Mouse (Mus musculus) liver, postnatal 0 days (tissue): ENCODE measurements at regions not wholly inside any gene's neighbourhood (a gene's known extent, or its start where the extent isn't known, plus 50 kb on each side); places are given as distances from the start of the nearest gene placed in this dataset.

Experiments
- ATAC-seq: fragments of 200-750 bp; cut with Nextera tagmentation; 2 replicates; pipeline ENCODE4 v1.8.0; 2017; ENCODE audit warnings: mild to moderate bottlenecking, moderate library complexity
- DNase-seq: peaks from one replicate; pipeline ENCODE4 v3.0.0-alpha.2; 2016
- H3K27ac ChIP-seq: fragments of 300-500 bp; sonication (generic); 2 replicates; pipeline ENCODE4 v1.5.1; 2014; ENCODE audit warnings: antibody characterized with exemption, moderate library complexity, mild to moderate bottlenecking, low read depth
- H3K27me3 ChIP-seq: fragments of 300-500 bp; sonication (generic); 2 replicates; pipeline ENCODE4 v1.6.1; 2014; ENCODE audit warnings: low read length, control low read depth, mixed read lengths; ENCODE audit not compliant: insufficient read depth
- H3K36me3 ChIP-seq: fragments of 300-500 bp; sonication (generic); replicated peaks from 2 replicates; pipeline ENCODE4 v1.6.1; 2014; ENCODE audit warnings: mild to moderate bottlenecking, control low read depth, low read length, moderate library complexity, mixed read lengths; ENCODE audit not compliant: insufficient read depth
- H3K4me1 ChIP-seq: fragments of 300-500 bp; sonication (generic); 2 replicates; pipeline ENCODE4 v1.6.1; 2014; ENCODE audit warnings: antibody characterized with exemption, mild to moderate bottlenecking, control low read depth; ENCODE audit not compliant: insufficient read depth
- H3K4me2 ChIP-seq: fragments of 300-500 bp; sonication (generic); 2 replicates; pipeline ENCODE4 v1.6.1; 2014; ENCODE audit warnings: low read depth, mild to moderate bottlenecking, low read length, moderate library complexity, mixed read lengths
- H3K4me3 ChIP-seq: fragments of 300-500 bp; sonication (generic); 2 replicates; pipeline ENCODE4 v1.5.1; 2014; ENCODE audit warnings: low read depth, low read length
- H3K9ac ChIP-seq: fragments of 300-500 bp; sonication (generic); replicated peaks from 2 replicates; pipeline ENCODE4 v1.6.1; 2014; ENCODE audit warnings: mild to moderate bottlenecking, moderate library complexity
- H3K9me3 ChIP-seq: fragments of 300-500 bp; sonication (generic); 2 replicates; pipeline ENCODE4 v1.6.1; 2016; ENCODE audit warnings: mild to moderate bottlenecking, control low read depth, low read length, mixed read lengths
- CTCF ChIP-seq: sonication (generic); IDR thresholded peaks from 2 replicates; pipeline ENCODE4 v1.5.1; 2016; ENCODE audit warnings: antibody characterized with exemption, low read depth
- EP300 ChIP-seq: IDR thresholded peaks from 2 replicates; pipeline ENCODE4 v1.6.1; 2016; ENCODE audit warnings: antibody characterized with exemption, low read depth, mild to moderate bottlenecking
- WGBS: fragments of 180-500 bp; shearing (Covaris S2); extraction: QIAGEN DNeasy Blood & Tissue Kit; methylation state at CpG from one replicate; pipeline ENCODE4 v1.1.7; 2014; ENCODE audit not compliant: insufficient replicate concordance; 5-methylcytosine and 5-hydroxymethylcytosine counted together

DNA sequence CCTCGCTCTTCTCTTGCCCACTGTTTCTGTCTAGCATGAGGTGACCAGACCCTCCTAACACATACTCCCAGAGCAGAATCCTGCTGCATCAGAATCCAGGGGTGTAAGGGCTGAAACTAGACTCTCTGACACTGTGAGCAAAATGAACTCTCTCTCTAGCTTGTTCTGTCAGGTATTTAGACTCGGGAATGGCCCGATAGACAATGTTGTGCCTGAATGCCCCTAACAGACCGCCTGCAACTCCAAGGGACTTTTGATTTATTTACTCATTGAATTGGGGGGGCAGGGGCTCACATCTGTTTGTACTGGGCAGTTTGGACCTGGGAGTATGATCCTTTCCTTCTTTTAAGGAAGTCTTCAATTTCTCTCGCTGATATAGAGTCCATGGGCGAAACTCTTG, 469.3 kb upstream of the Trpc7 start:
- no peak overlapping the region for H3K9ac ChIP-seq
- H3K4me2 ChIP-seq, result no peak overlapping the region
- no peak for DNase-seq
- H3K4me3 ChIP-seq, result no peak overlapping the region
- 78% methylated on average over 6 of the region's 6 CpGs for WGBS
- TF ChIP-seq EP300, result no peak
- TF ChIP-seq CTCF, result no peak
- no peaks in the 10 kb centered on the region for H3K4me1 ChIP-seq
- H3K27ac ChIP-seq, result no peak overlapping the region
- H3K9me3 ChIP-seq, result no peaks in the 10 kb centered on the region
- no peaks in the 10 kb centered on the region for H3K36me3 ChIP-seq
- no peaks in the 10 kb centered on the region for H3K27me3 ChIP-seq
- ATAC-seq, result no peak

DNA sequence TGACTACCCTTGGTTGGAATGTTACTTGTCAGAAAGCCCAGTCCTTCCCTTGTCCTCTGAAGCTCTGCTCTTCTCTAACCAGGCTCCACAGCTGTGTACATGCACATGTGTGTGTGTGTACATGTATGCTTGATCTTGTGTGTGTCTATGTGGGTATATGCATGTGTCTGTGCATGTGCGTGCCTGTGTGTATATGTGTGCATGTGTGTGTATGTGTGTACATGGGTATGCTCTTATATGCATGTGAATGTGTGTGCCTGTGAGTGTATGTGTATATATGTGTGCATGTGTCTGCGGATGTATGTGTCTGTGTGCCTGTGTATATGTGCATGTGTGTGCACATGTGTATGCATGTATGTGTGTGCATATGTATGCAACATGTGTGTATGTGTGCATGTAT, 468.6 kb upstream of the Trpc7 start:
- no peaks in the 10 kb centered on the region for H3K4me1 ChIP-seq
- WGBS, result 88% methylated on average over 2 of the region's 2 CpGs
- no peak overlapping the region for H3K9ac ChIP-seq
- no peak overlapping the region for H3K4me3 ChIP-seq
- ATAC-seq (no peak), DNase-seq (no peak)
- no peak overlapping the region for H3K27ac ChIP-seq
- H3K9me3 ChIP-seq, result no peaks in the 10 kb centered on the region
- TF ChIP-seq EP300, result no peak
- TF ChIP-seq CTCF, result no peak
- no peaks in the 10 kb centered on the region for H3K36me3 ChIP-seq
- H3K27me3 ChIP-seq, result no peaks in the 10 kb centered on the region
- H3K4me2 ChIP-seq, result no peak overlapping the region

DNA sequence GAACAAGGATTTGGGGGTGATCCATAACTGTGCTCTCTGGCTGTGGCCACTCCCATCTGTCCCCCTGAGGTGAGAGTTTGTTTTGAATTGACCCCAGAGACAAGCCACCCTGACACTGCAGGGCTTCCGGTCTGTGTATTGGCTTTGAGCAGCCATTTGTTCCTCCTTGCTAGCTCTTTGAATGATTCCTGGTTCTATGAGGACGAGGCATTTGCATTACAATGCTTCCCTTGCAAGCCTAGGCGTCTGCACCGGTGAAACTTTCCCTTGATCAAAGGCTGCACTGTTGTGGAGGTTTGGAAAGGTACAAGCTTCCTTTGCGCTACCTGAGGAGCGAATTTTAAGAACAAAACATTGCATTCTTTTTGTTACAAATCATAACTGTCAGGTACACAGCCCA, 466.8 kb upstream of the Trpc7 start:
- Histone ChIP-seq H3K27ac (no peak overlapping the region), H3K4me2 (no peak overlapping the region), H3K9ac (no peak overlapping the region), H3K27me3 (no peaks in the 10 kb centered on the region), H3K9me3 (no peaks in the 10 kb centered on the region), H3K36me3 (no peaks in the 10 kb centered on the region), H3K4me1 (no peaks in the 10 kb centered on the region), H3K4me3 (no peak overlapping the region)
- DNase-seq (no peak), ATAC-seq (no peak)
- TF ChIP-seq EP300 (no peak), CTCF (no peak)
- 22% methylated on average over 6 of the region's 6 CpGs for WGBS

DNA sequence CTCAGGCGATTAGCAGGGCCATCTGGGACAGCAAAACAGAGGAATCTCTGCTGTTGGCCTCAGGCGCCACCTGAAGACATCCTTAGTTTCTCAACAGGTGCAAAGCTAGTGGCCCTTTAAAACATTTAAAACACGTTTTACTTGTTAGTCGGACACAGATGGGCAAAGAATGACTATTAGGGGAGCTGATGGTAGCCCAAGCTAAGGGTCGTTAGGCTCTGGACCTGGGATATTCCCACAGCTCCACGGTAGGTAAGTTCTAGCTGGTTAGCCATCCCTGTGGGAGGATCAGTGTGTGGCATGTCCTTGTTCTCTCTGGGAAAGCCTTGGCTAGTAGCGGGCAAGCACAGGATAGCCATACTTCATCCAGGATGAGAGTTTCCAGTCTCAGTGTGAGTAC, 465.5 kb upstream of the Trpc7 start:
- no peaks in the 10 kb centered on the region for H3K27me3 ChIP-seq
- H3K4me1 ChIP-seq, result no peaks in the 10 kb centered on the region
- TF ChIP-seq EP300 (no peak), CTCF (no peak)
- no peak for ATAC-seq
- H3K4me3 ChIP-seq, result no peak overlapping the region
- no peak overlapping the region for H3K9ac ChIP-seq
- no peaks in the 10 kb centered on the region for H3K36me3 ChIP-seq
- no peak for DNase-seq
- no peaks in the 10 kb centered on the region for H3K9me3 ChIP-seq
- no peak overlapping the region for H3K4me2 ChIP-seq
- no peak overlapping the region for H3K27ac ChIP-seq
- WGBS, result 69% methylated on average over 7 of the region's 7 CpGs

DNA sequence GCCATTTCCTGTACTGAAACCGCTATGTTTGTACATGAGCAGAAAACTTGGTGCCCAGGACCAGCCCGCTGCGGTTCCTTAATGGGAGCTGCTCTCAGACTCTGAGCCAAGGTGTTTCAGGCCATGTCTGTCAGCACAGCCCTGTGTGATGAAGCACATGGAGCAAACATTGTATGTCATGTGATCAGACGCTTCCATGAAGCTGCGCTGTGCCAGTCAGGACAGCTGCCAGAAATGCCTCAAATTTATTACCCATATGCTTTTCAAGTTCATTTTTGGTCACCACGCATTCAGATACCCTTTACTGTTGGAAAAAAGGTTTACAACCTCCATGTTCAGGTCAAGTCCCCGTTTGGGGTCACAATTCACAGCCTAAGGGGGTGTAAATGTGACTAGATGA, 458.8 kb upstream of the Trpc7 start:
- no peaks in the 10 kb centered on the region for H3K9me3 ChIP-seq
- ATAC-seq (no peak), DNase-seq (no peak)
- no peak overlapping the region for H3K9ac ChIP-seq
- no peak for TF ChIP-seq CTCF
- TF ChIP-seq EP300, result no peak
- WGBS, result 69% methylated on average over 7 of the region's 7 CpGs
- no peak overlapping the region for H3K27ac ChIP-seq
- H3K27me3 ChIP-seq, result no peaks in the 10 kb centered on the region
- no peak overlapping the region for H3K4me3 ChIP-seq
- H3K4me1 ChIP-seq, result no peaks in the 10 kb centered on the region
- H3K36me3 ChIP-seq, result no peaks in the 10 kb centered on the region
- H3K4me2 ChIP-seq, result no peak overlapping the region

DNA sequence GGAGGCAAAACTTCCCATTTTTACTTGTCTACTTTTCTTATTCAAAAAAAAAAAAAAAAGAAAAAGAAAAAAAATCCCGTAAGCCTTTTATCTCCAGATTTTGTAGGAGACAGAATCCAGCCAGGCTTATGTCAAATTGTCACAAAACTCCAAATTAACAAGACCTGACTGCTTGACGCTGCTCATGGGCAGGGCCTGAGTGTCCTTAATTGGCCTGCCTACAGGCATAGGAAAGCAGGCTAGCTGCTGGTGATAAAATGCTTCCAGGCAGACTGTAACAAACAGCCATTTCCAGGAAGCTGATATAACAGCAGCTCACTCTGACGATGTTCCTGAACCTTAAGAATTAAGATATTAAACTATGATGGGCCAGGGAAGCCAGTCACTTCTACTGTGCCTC, 458.2 kb upstream of the Trpc7 start:
- Histone ChIP-seq H3K27ac (no peak overlapping the region), H3K36me3 (no peaks in the 10 kb centered on the region), H3K9me3 (no peaks in the 10 kb centered on the region), H3K4me3 (no peak overlapping the region), H3K4me1 (no peaks in the 10 kb centered on the region), H3K27me3 (no peaks in the 10 kb centered on the region), H3K9ac (no peak overlapping the region), H3K4me2 (no peak overlapping the region)
- DNase-seq (no peak), ATAC-seq (no peak)
- WGBS, result 58% methylated on average over 3 of the region's 3 CpGs
- no peak for TF ChIP-seq EP300
- no peak for TF ChIP-seq CTCF

DNA sequence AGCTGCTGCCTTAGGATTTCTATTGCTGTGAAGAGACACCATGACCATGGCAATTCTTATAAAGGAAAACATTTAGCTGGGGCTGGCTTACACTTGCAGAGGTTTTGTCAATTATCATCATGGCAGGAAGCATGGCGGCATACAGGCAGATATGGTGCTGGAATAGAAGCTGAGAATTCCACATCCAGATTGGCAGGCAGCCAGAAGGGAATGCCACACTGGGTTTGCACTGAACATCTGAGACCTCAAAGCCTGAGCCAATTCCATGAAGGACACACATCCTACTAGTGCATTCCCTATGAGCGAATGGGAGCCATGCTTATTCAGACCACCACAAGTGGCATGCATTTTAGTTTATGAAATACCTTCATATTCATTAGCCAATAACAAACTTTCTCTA, 455.0 kb upstream of the Trpc7 start:
- H3K9ac ChIP-seq, result no peak overlapping the region
- H3K4me3 ChIP-seq, result no peak overlapping the region
- no peaks in the 10 kb centered on the region for H3K27me3 ChIP-seq
- no peaks in the 10 kb centered on the region for H3K4me1 ChIP-seq
- H3K36me3 ChIP-seq, result no peaks in the 10 kb centered on the region
- H3K4me2 ChIP-seq, result no peak overlapping the region
- no peak for TF ChIP-seq CTCF
- no peak overlapping the region for H3K27ac ChIP-seq
- DNase-seq, result no peak
- no peak for ATAC-seq
- 73% methylated on average over 2 of the region's 2 CpGs for WGBS
- H3K9me3 ChIP-seq, result no peaks in the 10 kb centered on the region
